Mouse (Mus musculus) CH12.LX (cell line): ENCODE measurements around the gene BC017158. TPM values are rescaled to one million over a fixed set of nuclear protein-coding genes. Genes with fewer than 3 reads are reported as not detected.

Experiments used
- DNase-seq: peaks from one replicate; pipeline ENCODE4 v3.0.0-alpha.2; 2013; ENCODE audit errors: extremely low read depth
- H3K27ac ChIP-seq: 2 replicates; pipeline ENCODE4 v1.5.1; 2012; ENCODE audit warnings: low read depth, mild to moderate bottlenecking, control low read depth, moderate library complexity; ENCODE audit not compliant: insufficient read depth
- H3K27me3 ChIP-seq: replicated peaks from 2 replicates; pipeline ENCODE3; 2012; ENCODE audit warnings: inconsistent platforms
- H3K36me3 ChIP-seq, 2 experiments: replicated peaks in 1 of 2; 2 replicates each; pipeline versions ENCODE3 to v1.6.1; 2012; ENCODE audit warnings: inconsistent platforms in 1 of 2, low read length in 1 of 2, mild to moderate bottlenecking in 1 of 2, mixed read lengths in 1 of 2, moderate library complexity in 1 of 2; ENCODE audit not compliant: control insufficient read depth in 1 of 2, insufficient read depth in 1 of 2
- H3K4me1 ChIP-seq, 2 experiments: 2 replicates each; pipeline ENCODE4 v1.6.1; 2012; ENCODE audit warnings: inconsistent platforms in 1 of 2, moderate library complexity in 1 of 2; ENCODE audit not compliant: insufficient read depth in 2 of 2, control insufficient read depth in 1 of 2
- H3K4me2 ChIP-seq: 2 replicates; pipeline ENCODE4 v1.6.1; 2012; ENCODE audit warnings: low read depth, mild to moderate bottlenecking, control low read depth; ENCODE audit not compliant: poor library complexity, insufficient read depth, severe bottlenecking
- H3K4me3 ChIP-seq, 3 experiments: fragments of 150-350 bp in 1 of 3; sonication (generic) in 1 of 3; replicated peaks in 1 of 3; 2 replicates each; pipeline versions ENCODE3 to v1.5.1; 2011 to 2012; ENCODE audit warnings: low read depth in 2 of 3, low read length in 2 of 3, mild to moderate bottlenecking in 2 of 3, moderate library complexity in 2 of 3, control low read depth in 1 of 3, improper control_type of control experiment in 1 of 3, inconsistent platforms in 1 of 3, mixed read lengths in 1 of 3; ENCODE audit not compliant: poor library complexity in 1 of 3
- H3K79me2 ChIP-seq: replicated peaks from 2 replicates; pipeline ENCODE4 v1.6.1; 2012; ENCODE audit warnings: mild to moderate bottlenecking, moderate library complexity; ENCODE audit not compliant: control insufficient read depth, poor library complexity, insufficient read depth, severe bottlenecking; ENCODE audit errors: extremely low read depth
- H3K9ac ChIP-seq: 2 replicates; pipeline ENCODE4 v1.6.1; 2012; ENCODE audit warnings: low read depth, mild to moderate bottlenecking, control low read depth, moderate library complexity; ENCODE audit not compliant: insufficient read depth
- H3K9me3 ChIP-seq: replicated peaks from 2 replicates; pipeline ENCODE3; 2012; ENCODE audit warnings: low read length, inconsistent platforms, mixed read lengths
- BHLHE40 ChIP-seq: IDR thresholded peaks from 2 replicates; pipeline ENCODE4 v1.6.1; 2011; ENCODE audit warnings: mild to moderate bottlenecking, low read depth, low read length, improper control_type of control experiment
- CHD1 ChIP-seq: IDR thresholded peaks from 2 replicates; pipeline ENCODE4 v1.6.1; 2012; ENCODE audit warnings: low read depth, low read length, improper control_type of control experiment, inconsistent platforms
- CHD2 ChIP-seq: IDR thresholded peaks from 2 replicates; pipeline ENCODE4 v1.6.1; 2011; ENCODE audit warnings: low read length, improper control_type of control experiment
- CTCF ChIP-seq, 2 experiments: IDR thresholded peaks in 1 of 2; conservative IDR thresholded peaks in 1 of 2; 2 replicates each; pipeline ENCODE4 v1.5.1; 2011 to 2012; ENCODE audit warnings: low read depth in 2 of 2, low read length in 2 of 2, improper control_type of control experiment in 1 of 2, inconsistent platforms in 1 of 2, mild to moderate bottlenecking in 1 of 2, moderate library complexity in 1 of 2
- ELF1 ChIP-seq: IDR thresholded peaks from 2 replicates; pipeline ENCODE4 v1.6.1; 2014; ENCODE audit warnings: low read depth, mild to moderate bottlenecking, inconsistent platforms, low read length, improper control_type of control experiment
- ETS1 ChIP-seq: conservative IDR thresholded peaks from 2 replicates; pipeline ENCODE4 v1.6.1; 2012; ENCODE audit warnings: low read depth, mild to moderate bottlenecking, inconsistent platforms, low read length, improper control_type of control experiment, moderate library complexity
- GABPA ChIP-seq: IDR thresholded peaks from 2 replicates; pipeline ENCODE4 v1.6.1; 2012; ENCODE audit warnings: low read depth, low read length, improper control_type of control experiment, inconsistent platforms; ENCODE audit not compliant: insufficient replicate concordance
- IRF4 ChIP-seq: IDR thresholded peaks from 2 replicates; pipeline ENCODE4 v1.6.1; 2014; ENCODE audit warnings: low read depth, mild to moderate bottlenecking, inconsistent platforms, low read length, improper control_type of control experiment
- KAT2A ChIP-seq: IDR thresholded peaks from 2 replicates; pipeline ENCODE4 v1.6.1; 2012; ENCODE audit warnings: low read length, improper control_type of control experiment, inconsistent platforms; ENCODE audit not compliant: insufficient replicate concordance
- MAFK ChIP-seq: IDR thresholded peaks from 2 replicates; pipeline ENCODE4 v1.6.1; 2011; ENCODE audit warnings: low read length, improper control_type of control experiment; ENCODE audit not compliant: insufficient replicate concordance
- MAX ChIP-seq: IDR thresholded peaks from 2 replicates; pipeline ENCODE4 v1.6.1; 2011; ENCODE audit warnings: low read length, improper control_type of control experiment
- MXI1 ChIP-seq: IDR thresholded peaks from 2 replicates; pipeline ENCODE4 v1.6.1; 2011; ENCODE audit warnings: mild to moderate bottlenecking, low read depth, low read length, improper control_type of control experiment
- MYC ChIP-seq: IDR thresholded peaks from 2 replicates; pipeline ENCODE4 v1.6.1; 2011; ENCODE audit warnings: low read depth, mild to moderate bottlenecking, improper control_type of control experiment, low read length
- NELFE ChIP-seq: IDR thresholded peaks from 2 replicates; pipeline ENCODE4 v1.6.1; 2011; ENCODE audit warnings: low read depth, low read length, improper control_type of control experiment
- NRF1 ChIP-seq: IDR thresholded peaks from 2 replicates; pipeline ENCODE4 v1.6.1; 2014; ENCODE audit warnings: low read depth, mild to moderate bottlenecking, inconsistent platforms, low read length, improper control_type of control experiment, moderate library complexity
- PAX5 ChIP-seq: IDR thresholded peaks from 2 replicates; pipeline ENCODE4 v1.6.1; 2012; ENCODE audit warnings: low read length, inconsistent platforms, mixed read lengths
- POLR2A ChIP-seq: IDR thresholded peaks from 2 replicates; pipeline ENCODE4 v1.6.1; 2011; ENCODE audit warnings: low read depth, mild to moderate bottlenecking, improper control_type of control experiment, low read length
- SMC3 ChIP-seq: IDR thresholded peaks from 2 replicates; pipeline ENCODE4 v1.6.1; 2011; ENCODE audit warnings: low read depth, low read length, improper control_type of control experiment
- TBP ChIP-seq: conservative IDR thresholded peaks from 2 replicates; pipeline ENCODE4 v1.6.1; 2011; ENCODE audit warnings: low read depth, low read length, improper control_type of control experiment
- UBTF ChIP-seq: IDR thresholded peaks from 2 replicates; pipeline ENCODE4 v1.6.1; 2012; ENCODE audit warnings: low read depth, mild to moderate bottlenecking, inconsistent platforms, low read length, improper control_type of control experiment, moderate library complexity
- USF1 ChIP-seq: IDR thresholded peaks from 2 replicates; pipeline ENCODE4 v1.6.1; 2014; ENCODE audit warnings: low read depth, mild to moderate bottlenecking, inconsistent platforms, low read length, improper control_type of control experiment
- USF2 ChIP-seq: conservative IDR thresholded peaks from 2 replicates; pipeline ENCODE4 v1.6.1; 2011; ENCODE audit warnings: low read depth, low read length, improper control_type of control experiment
- ZC3H11A ChIP-seq: IDR thresholded peaks from 2 replicates; pipeline ENCODE4 v1.6.1; 2012; ENCODE audit warnings: low read depth, mild to moderate bottlenecking, inconsistent platforms, low read length, improper control_type of control experiment
- ZKSCAN1 ChIP-seq: IDR thresholded peaks from 2 replicates; pipeline ENCODE4 v1.6.1; 2012; ENCODE audit warnings: low read depth, inconsistent platforms, low read length, improper control_type of control experiment, borderline replicate concordance
- ZMIZ1 ChIP-seq: IDR thresholded peaks from 2 replicates; pipeline ENCODE4 v1.6.1; 2012; ENCODE audit warnings: low read depth, mild to moderate bottlenecking, inconsistent platforms, low read length, improper control_type of control experiment
- ZNF384 ChIP-seq: IDR thresholded peaks from 2 replicates; pipeline ENCODE4 v1.6.1; 2012; ENCODE audit warnings: low read depth, low read length, improper control_type of control experiment, inconsistent platforms
- dilution Hi-C: fragments of 300-500 bp; cut with MboI; formaldehyde crosslinking; loops from 2 replicates; pipeline ENCODE4 v1.14.3; 2020; ENCODE audit warnings: low sequenced_read_pairs; ENCODE audit not compliant: extremely low pct_unique_long_range_greater_than_20kb, extremely low pct_ligation_motif_present
- in situ Hi-C: fragments of 300-500 bp; cut with MboI; formaldehyde crosslinking; loops from 3 replicates; pipeline ENCODE4 v1.14.3; 2019; ENCODE audit warnings: low sequenced_read_pairs, low pct_ligation_motif_present, low pct_unique_long_range_greater_than_20kb, mixed read lengths
- polyA plus RNA-seq: library from polyadenylated mRNA; unstranded; fragments of >175 nt; gene quantifications from 2 replicates; pipeline ENCODE4 v1.2.1, GENCODE M21; 2012; ENCODE audit warnings: low read depth; ENCODE audit not compliant: insufficient read length
- total RNA-seq, 2 experiments: library from RNA; depleted of rRNA; stranded (reverse); fragments of 300-350 nt in 1 of 2; fragments of >200 nt in 1 of 2; gene quantifications; 2 replicates each; pipeline ENCODE4 v1.2.3; 2012 to 2014

Gene BC017158
- total and polyA plus RNA-seq, 3 experiments = 4.9 to 14.5 (median 8.1) TPM

DNA sequence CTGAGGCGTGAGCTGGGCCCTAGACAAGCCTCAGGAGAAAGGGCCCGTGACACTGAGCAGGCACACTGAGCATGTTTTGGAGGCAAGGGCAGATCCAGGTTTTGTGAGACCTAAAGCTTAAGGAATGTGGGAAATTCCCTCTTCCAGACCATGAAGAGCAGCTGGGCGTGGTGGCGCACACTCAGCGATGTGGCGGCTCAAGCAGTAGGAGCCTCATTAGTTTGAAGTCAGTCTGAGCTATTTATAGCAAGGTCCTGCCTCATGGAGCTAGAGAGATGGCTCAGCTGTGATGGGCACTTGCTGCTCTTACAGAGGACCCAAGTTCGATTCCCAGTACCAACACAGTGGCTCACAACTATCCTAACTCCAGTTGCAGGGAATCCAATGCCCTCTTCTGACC is 21.2 kb upstream of the BC017158 start:
- dilution Hi-C loops = no loop called here
- H3K27me3 ChIP-seq = peaks cover 18% of the 10 kb centered on the region
- no peak for TF ChIP-seq ZKSCAN1
- no peak for TF ChIP-seq CHD1
- TF ChIP-seq SMC3 = no peak
- no peak for TF ChIP-seq KAT2A
- no peak for TF ChIP-seq CHD2
- no peak for TF ChIP-seq USF2
- TF ChIP-seq PAX5 = no peak
- no peak for TF ChIP-seq POLR2A
- TF ChIP-seq ZNF384 = no peak
- no peak for TF ChIP-seq ELF1
- no peak for TF ChIP-seq GABPA
- no peak for TF ChIP-seq UBTF
- TF ChIP-seq, all 38 proteins: peak for 0
- H3K4me1 ChIP-seq = peaks cover 3 to 20% of the 10 kb centered on the region in 2 experiments; a peak in 2 of 4 replicates
- H3K36me3 ChIP-seq = no peaks in the 10 kb centered on the region
- no peaks in the 10 kb centered on the region for H3K9me3 ChIP-seq
- no peak overlapping the region for H3K9ac ChIP-seq
- in situ Hi-C loops = no loop called here
- H3K79me2 ChIP-seq = no peaks in the 10 kb centered on the region
- no peak overlapping the region for H3K4me2 ChIP-seq
- H3K27ac ChIP-seq = no peak overlapping the region
- no peak overlapping the region for H3K4me3 ChIP-seq
- DNase-seq = no peak

DNA sequence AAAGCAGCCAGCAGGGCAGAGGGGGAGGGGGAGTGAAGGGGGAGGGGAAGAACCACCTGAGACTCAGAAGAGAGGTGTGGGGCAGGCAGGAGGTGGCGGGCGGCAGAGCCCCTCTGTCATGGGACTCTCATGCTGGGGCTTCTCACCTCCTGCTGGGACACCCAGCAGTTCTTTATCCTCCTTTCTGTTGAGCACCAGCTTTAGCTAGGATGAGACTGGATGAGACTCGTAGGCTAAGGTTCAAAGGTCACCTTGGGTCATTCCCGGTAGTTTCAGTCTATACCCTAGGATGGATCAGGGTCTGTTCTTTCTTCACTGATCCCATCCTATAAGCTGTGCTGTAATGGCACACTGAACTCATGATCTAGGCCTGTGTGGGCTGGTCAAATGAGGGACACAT is 19.0 kb upstream of the BC017158 start:
- peaks cover 18% of the 10 kb centered on the region for H3K27me3 ChIP-seq
- no peak overlapping the region for H3K4me2 ChIP-seq
- peaks cover 3 to 20% of the 10 kb centered on the region in 2 experiments; a peak in 2 of 4 replicates for H3K4me1 ChIP-seq
- in situ Hi-C loops (no loop called here), dilution Hi-C loops (no loop called here)
- no peaks in the 10 kb centered on the region for H3K36me3 ChIP-seq
- no peak overlapping the region for H3K4me3 ChIP-seq
- H3K9ac ChIP-seq = no peak overlapping the region
- no peak overlapping the region for H3K27ac ChIP-seq
- TF ChIP-seq NELFE = no peak
- no peak for TF ChIP-seq USF2
- TF ChIP-seq TBP = no peak
- TF ChIP-seq ZKSCAN1 = no peak
- TF ChIP-seq PAX5 = no peak
- TF ChIP-seq MAX = no peak
- no peak for TF ChIP-seq MAFK
- no peak for TF ChIP-seq ZC3H11A
- TF ChIP-seq BHLHE40 = no peak
- no peak for TF ChIP-seq IRF4
- TF ChIP-seq NRF1 = no peak
- TF ChIP-seq USF1 = no peak
- TF ChIP-seq MYC = no peak
- TF ChIP-seq ZMIZ1 = no peak
- TF ChIP-seq ETS1 = no peak
- TF ChIP-seq CTCF (conservative IDR thresholded peaks at IDR 0.05 in 1 of 2, IDR thresholded peaks at IDR 0.05 in 1 of 2; ENCODE audit: low read depth in 2 of 2, low read length in 2 of 2) = no peak
- TF ChIP-seq MXI1 = no peak
- no peak for TF ChIP-seq SMC3
- H3K9me3 ChIP-seq = no peaks in the 10 kb centered on the region
- no peaks in the 10 kb centered on the region for H3K79me2 ChIP-seq
- DNase-seq = no peak
